Mouse (Mus musculus) liver, postnatal 0 days (tissue): Measurements from ENCODE around the gene Timm44. TPM values are rescaled to one million over a fixed set of nuclear protein-coding genes. Genes with fewer than 3 reads are reported as not detected.

ENCODE experiments used
- ATAC-seq: fragments of 200-750 bp; cut with Nextera tagmentation; 2 replicates; pipeline ENCODE4 v1.8.0; 2017; ENCODE audit warnings: mild to moderate bottlenecking, moderate library complexity
- DNase-seq: peaks from one replicate; pipeline ENCODE4 v3.0.0-alpha.2; 2016
- H3K27ac ChIP-seq: fragments of 300-500 bp; sonication (generic); 2 replicates; pipeline ENCODE4 v1.5.1; 2014; ENCODE audit warnings: antibody characterized with exemption, moderate library complexity, mild to moderate bottlenecking, low read depth
- H3K27me3 ChIP-seq: fragments of 300-500 bp; sonication (generic); 2 replicates; pipeline ENCODE4 v1.6.1; 2014; ENCODE audit warnings: low read length, control low read depth, mixed read lengths; ENCODE audit not compliant: insufficient read depth
- H3K36me3 ChIP-seq: fragments of 300-500 bp; sonication (generic); replicated peaks from 2 replicates; pipeline ENCODE4 v1.6.1; 2014; ENCODE audit warnings: mild to moderate bottlenecking, control low read depth, low read length, moderate library complexity, mixed read lengths; ENCODE audit not compliant: insufficient read depth
- H3K4me1 ChIP-seq: fragments of 300-500 bp; sonication (generic); 2 replicates; pipeline ENCODE4 v1.6.1; 2014; ENCODE audit warnings: antibody characterized with exemption, mild to moderate bottlenecking, control low read depth; ENCODE audit not compliant: insufficient read depth
- H3K4me2 ChIP-seq: fragments of 300-500 bp; sonication (generic); 2 replicates; pipeline ENCODE4 v1.6.1; 2014; ENCODE audit warnings: low read depth, mild to moderate bottlenecking, low read length, moderate library complexity, mixed read lengths
- H3K4me3 ChIP-seq: fragments of 300-500 bp; sonication (generic); 2 replicates; pipeline ENCODE4 v1.5.1; 2014; ENCODE audit warnings: low read depth, low read length
- H3K9ac ChIP-seq: fragments of 300-500 bp; sonication (generic); replicated peaks from 2 replicates; pipeline ENCODE4 v1.6.1; 2014; ENCODE audit warnings: mild to moderate bottlenecking, moderate library complexity
- H3K9me3 ChIP-seq: fragments of 300-500 bp; sonication (generic); 2 replicates; pipeline ENCODE4 v1.6.1; 2016; ENCODE audit warnings: mild to moderate bottlenecking, control low read depth, low read length, mixed read lengths
- CTCF ChIP-seq: sonication (generic); IDR thresholded peaks from 2 replicates; pipeline ENCODE4 v1.5.1; 2016; ENCODE audit warnings: antibody characterized with exemption, low read depth
- EP300 ChIP-seq: IDR thresholded peaks from 2 replicates; pipeline ENCODE4 v1.6.1; 2016; ENCODE audit warnings: antibody characterized with exemption, low read depth, mild to moderate bottlenecking
- WGBS: fragments of 180-500 bp; shearing (Covaris S2); extraction: QIAGEN DNeasy Blood & Tissue Kit; methylation state at CpG from one replicate; pipeline ENCODE4 v1.1.7; 2014; ENCODE audit not compliant: insufficient replicate concordance; 5-methylcytosine and 5-hydroxymethylcytosine counted together
- polyA plus RNA-seq: library from polyadenylated mRNA; unstranded; fragments of >200 nt; fragmentation: Nextera tagmentation; extraction: Ambion mirVana; gene quantifications from 2 replicates; pipeline ENCODE4 v1.2.1, GENCODE M21; 2015

Timm44 gene
- polyA plus RNA-seq, result 28.1 and 30.8 TPM in 2 replicates

GRCm38 (mm10) chr8:4275275-4276110 lies at the start of gene Timm44:
Gene Timm44, minus strand, starts transcription at chr8:4275913.
- no peak for TF ChIP-seq EP300
- no peak for TF ChIP-seq CTCF

GRCm38 (mm10) chr8:4324983-4325750 lies 49.5 kb upstream of the Timm44 start, which contains the start of the genes Ccl25 and Elavl1:
Gene Ccl25, plus strand, starts transcription at chr8:4325210.
Gene Elavl1, minus strand, starts transcription at chr8:4325413.
- TF ChIP-seq CTCF (no peak), EP300 (no peak)
- ATAC-seq (peak; percentile 99), DNase-seq (peak; percentile 99)

More at GRCm38 (mm10) chr8:4275275-4276110, at the start of gene Timm44:
- WGBS, result under 1% methylated on average over 39 of the region's 39 CpGs
- H3K9ac ChIP-seq, result peak within 1 kb of the TSS; percentile 75
- no peaks in the 10 kb centered on the region for H3K27me3 ChIP-seq
- H3K4me1 ChIP-seq, result peaks cover 14% of the 10 kb centered on the region
- ATAC-seq (peak; percentile 98), DNase-seq (peak; percentile 95)
- H3K4me2 ChIP-seq, result peak within 1 kb of the TSS; percentile 86
- H3K36me3 ChIP-seq, result peaks cover 24% of the 10 kb centered on the region
- peak within 1 kb of the TSS; percentile 71 for H3K4me3 ChIP-seq
- H3K27ac ChIP-seq, result peak within 1 kb of the TSS; percentile 73
- H3K9me3 ChIP-seq, result no peaks in the 10 kb centered on the region

GRCm38 (mm10) chr8:4324525-4324924 lies 48.8 kb upstream of the Timm44 start:
- DNase-seq (no peak), ATAC-seq (peak; percentile 73)
- under 1% methylated on average over 41 of the region's 42 CpGs for WGBS
- H3K9me3 ChIP-seq, result no peaks in the 10 kb centered on the region
- peak overlapping the region; percentile 92 for H3K4me2 ChIP-seq
- H3K9ac ChIP-seq, result peak overlapping the region; percentile 97
- H3K27ac ChIP-seq, result peak overlapping the region; percentile 92
- TF ChIP-seq CTCF (no peak), EP300 (no peak)
- peaks cover 41% of the 10 kb centered on the region for H3K4me1 ChIP-seq
- no peaks in the 10 kb centered on the region for H3K27me3 ChIP-seq
- H3K36me3 ChIP-seq, result peaks cover 41% of the 10 kb centered on the region
- H3K4me3 ChIP-seq, result peak overlapping the region; percentile 83

More at GRCm38 (mm10) chr8:4324983-4325750, 49.5 kb upstream of the Timm44 start, which contains the start of the genes Ccl25 and Elavl1:
- Histone ChIP-seq H3K4me3 (peak within 1 kb of the TSS; percentile 83), H3K4me1 (peaks cover 34% of the 10 kb centered on the region), H3K4me2 (peak within 1 kb of the TSS; percentile 92), H3K27ac (peak within 1 kb of the TSS; percentile 92), H3K9me3 (no peaks in the 10 kb centered on the region), H3K36me3 (peaks cover 39% of the 10 kb centered on the region), H3K27me3 (no peaks in the 10 kb centered on the region), H3K9ac (peak within 1 kb of the TSS; percentile 97)
- WGBS, result under 1% methylated on average over 58 of the region's 78 CpGs

- Histone ChIP-seq H3K4me1 (peaks cover 42% of the 10 kb centered on the region), H3K36me3 (peaks cover 37% of the 10 kb centered on the region), H3K9me3 (no peaks in the 10 kb centered on the region), H3K27ac (peak overlapping the region; percentile 31; the same call in 1 of the 2 replicates), H3K4me2 (peak overlapping the region; percentile 92), H3K4me3 (peak overlapping the region; percentile 83), H3K27me3 (no peaks in the 10 kb centered on the region), H3K9ac (peak overlapping the region; percentile 97)
- TF ChIP-seq CTCF, result no peak
- TF ChIP-seq EP300, result no peak
- DNase-seq, result no peak
- 1% methylated on average over 6 of the region's 6 CpGs for WGBS
- no peak for ATAC-seq
Measured at GRCm38 (mm10) chr8:4323917-4324316, 48.2 kb upstream of the Timm44 start.

GRCm38 (mm10) chr8:4322470-4322869 lies 46.8 kb upstream of the Timm44 start:
- DNase-seq, result peak; percentile 84
- Histone ChIP-seq H3K36me3 (peaks cover 26% of the 10 kb centered on the region), H3K9me3 (no peaks in the 10 kb centered on the region), H3K27me3 (no peaks in the 10 kb centered on the region), H3K4me3 (no peak overlapping the region), H3K4me2 (no peak overlapping the region), H3K27ac (no peak overlapping the region), H3K4me1 (peaks cover 42% of the 10 kb centered on the region), H3K9ac (no peak overlapping the region)
- no peak for ATAC-seq
- no peak for TF ChIP-seq EP300
- TF ChIP-seq CTCF, result peak; percentile 98
- 33% methylated on average over 2 of the region's 2 CpGs for WGBS

- H3K36me3 ChIP-seq, result peaks cover 26% of the 10 kb centered on the region
- H3K9me3 ChIP-seq, result no peaks in the 10 kb centered on the region
- WGBS, result 64% methylated on average over 2 of the region's 2 CpGs
- no peaks in the 10 kb centered on the region for H3K27me3 ChIP-seq
- peaks cover 38% of the 10 kb centered on the region for H3K4me1 ChIP-seq
- no peak overlapping the region for H3K27ac ChIP-seq
- no peak for DNase-seq
- H3K4me3 ChIP-seq, result no peak overlapping the region
- no peak overlapping the region for H3K4me2 ChIP-seq
- no peak overlapping the region for H3K9ac ChIP-seq
- no peak for ATAC-seq
- no peak for TF ChIP-seq EP300
- no peak for TF ChIP-seq CTCF
Measured at GRCm38 (mm10) chr8:4321031-4321430, 45.3 kb upstream of the Timm44 start.
